8 mouse cellular contexts compared by ENCODE assay signal in genomic region chr3:130061281-130061680, GRCm38 (mm10). TPM values are rescaled to one million over a fixed set of nuclear protein-coding genes. Genes with fewer than 3 reads are reported as not detected.
DNase-seq lines count a peak whose midpoint lies in the region; ATAC-seq and TF ChIP-seq lines count a peak whose summit lies in the region.

Sec24b (minus strand) TSS chr3:130061553.

- peak within 1 kb of the TSS; percentile 71 for H3K4me2 ChIP-seq in limb, embryonic 14.5 days (replicated peaks; ENCODE audit: low read depth, low read length, severe bottlenecking)
- peak within 1 kb of the TSS; percentile 78 for H3K4me2 ChIP-seq in midbrain, postnatal 0 days (ENCODE audit: low read depth, low read length, poor library complexity, severe bottlenecking)

- peak; percentile 28 for ATAC-seq in Patski
- no peak for ATAC-seq in limb, embryonic 14.5 days (ENCODE audit: low FRiP score, low read depth)
- ATAC-seq in midbrain, postnatal 0 days (ENCODE audit: low FRiP score), result peak; percentile 35; the same call in 1 of the 2 replicates

- no peaks in the 10 kb centered on the region for H3K27me3 ChIP-seq in Patski
- H3K27me3 ChIP-seq in limb, embryonic 14.5 days (ENCODE audit: control insufficient read depth, insufficient read depth, low read length), result no peaks in the 10 kb centered on the region
- no peaks in the 10 kb centered on the region for H3K27me3 ChIP-seq in midbrain, postnatal 0 days (ENCODE audit: insufficient read depth, low read length)

- TF ChIP-seq POLR2A in limb, embryonic 14.5 days (IDR thresholded peaks at IDR 0.05; ENCODE audit: borderline replicate concordance, extremely low read depth, insufficient read depth, insufficient read length), result no peak

- H3K4me1 ChIP-seq in limb, embryonic 14.5 days (ENCODE audit: control insufficient read depth, insufficient read depth, low read length), result peaks cover 20% of the 10 kb centered on the region
- peaks cover 10% of the 10 kb centered on the region; the same call in 1 of the 2 replicates for H3K4me1 ChIP-seq in midbrain, postnatal 0 days (ENCODE audit: insufficient read depth, low read length)

- in situ Hi-C loops in Patski (cut with MboI; ENCODE audit: low pct_unique_long_range_greater_than_20kb), result no loop called here

- no peak for TF ChIP-seq CTCF in Patski (IDR thresholded peaks at IDR 0.05)
- no peak for TF ChIP-seq CTCF in midbrain, postnatal 0 days (IDR thresholded peaks at IDR 0.05)

- H3K4me3 ChIP-seq in limb, embryonic 14.5 days (replicated peaks; ENCODE audit: low read length), result peak within 1 kb of the TSS; percentile 92
- H3K4me3 ChIP-seq in midbrain, postnatal 0 days (ENCODE audit: low read depth, low read length), result peak within 1 kb of the TSS; percentile 87

- 15% methylated on average over 12 of the region's 12 CpGs for WGBS in limb, embryonic 14.5 days
- WGBS in midbrain, postnatal 0 days, result 9% methylated on average over 12 of the region's 12 CpGs

- CTCF ChIA-PET in Patski (lab: Charles Lee), result interaction anchor here (0.8 to 4.4 kb wide), 9 partner anchors 8 to 143 kb away, joined by 3 to 28 read pairs (median 5); no protein-coding TSS in a partner anchor

- H3K9me3 ChIP-seq in limb, embryonic 14.5 days (ENCODE audit: control insufficient read depth, low read length), result no peaks in the 10 kb centered on the region
- no peaks in the 10 kb centered on the region for H3K9me3 ChIP-seq in midbrain, postnatal 0 days (ENCODE audit: low read length)

- H3K9ac ChIP-seq in limb, embryonic 14.5 days (ENCODE audit: low read depth, low read length, severe bottlenecking), result peak within 1 kb of the TSS; percentile 98
- peak within 1 kb of the TSS; percentile 99 for H3K9ac ChIP-seq in midbrain, postnatal 0 days (replicated peaks; ENCODE audit: low read length, poor library complexity, severe bottlenecking)

- peak; percentile 43 to 44 for DNase-seq in B cell, adult 2 months
- DNase-seq in Patski (ENCODE audit: low read depth, low spot score), result no peak
- peak; percentile 36 for DNase-seq in embryo, embryonic 10 days (ENCODE audit: low spot score)
- DNase-seq in heart, adult 11 months, result peak; percentile 91
- peak; percentile 35 for DNase-seq in kidney, adult 11 months
- DNase-seq in limb, embryonic 14.5 days (ENCODE audit: low spot score), result peak; percentile 44
- peak; percentile 32 for DNase-seq in midbrain, postnatal 0 days (ENCODE audit: low spot score)
- peak; percentile 23 to 34 for DNase-seq in thymus, postnatal 10 days (ENCODE audit: low spot score in 2 of 2)

- POLR2A ChIA-PET in Patski (lab: Charles Lee), result interaction anchor here (1.1 to 1.6 kb wide), 3 partner anchors 62 to 254 kb away, joined by 3 to 8 read pairs (median 4); no protein-coding TSS in a partner anchor

- H3K27ac ChIP-seq in limb, embryonic 14.5 days (replicated peaks; ENCODE audit: low read depth, low read length), result peak within 1 kb of the TSS; percentile 98
- peak within 1 kb of the TSS; percentile 96 for H3K27ac ChIP-seq in midbrain, postnatal 0 days (ENCODE audit: low read depth, low read length)

- no peaks in the 10 kb centered on the region for H3K36me3 ChIP-seq in limb, embryonic 14.5 days (ENCODE audit: control insufficient read depth, insufficient read depth, low read length)
- H3K36me3 ChIP-seq in midbrain, postnatal 0 days (ENCODE audit: insufficient read depth, low read length), result no peaks in the 10 kb centered on the region

RNA-seq across cellular contexts. Expression of gene Sec24b, which starts in this region (rescaled TPM):
- 126 TPM for polyA plus RNA-seq in Patski (2021)
- polyA plus RNA-seq in limb, embryonic 14.5 days (2012; rRNA removed), result 84.0 and 105 TPM in 2 replicates
- polyA plus RNA-seq in limb, embryonic 14.5 days (2014; fragmentation: Nextera tagmentation; extraction: Ambion mirVana), result 41.5 TPM in 2 replicates
- 39.7 and 43.2 TPM in 2 replicates for total RNA-seq in midbrain, postnatal 0 days (2014; rRNA removed)
- 27.3 and 29.1 TPM in 2 replicates for polyA plus RNA-seq in midbrain, postnatal 0 days (2015; fragmentation: Nextera tagmentation; extraction: Ambion mirVana)
